Mouse (Mus musculus): Measurements from ENCODE around the gene Arhgef19.

The Arhgef19 gene

DNA sequence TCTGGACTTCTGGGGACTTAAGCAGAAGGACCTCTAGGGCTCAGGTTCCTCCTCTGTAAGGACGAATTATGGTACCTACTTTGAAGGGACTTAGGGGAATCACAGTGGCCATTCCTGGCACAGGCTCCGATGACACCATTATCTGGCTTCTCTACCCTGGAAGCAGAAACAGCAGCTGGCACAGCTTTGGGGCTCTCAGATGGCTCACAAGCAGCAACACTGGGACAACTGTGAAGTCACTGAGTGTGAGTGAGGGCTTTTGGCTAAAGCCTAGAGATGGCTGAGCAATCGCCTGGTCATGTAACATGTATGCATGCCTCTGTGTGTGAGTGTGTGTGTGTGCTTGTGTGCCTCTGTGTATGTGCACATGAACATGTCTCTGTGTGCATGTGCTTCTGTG is 2.4 kb upstream of the Arhgef19 start:
- DNase-seq (ENCODE audit: low read depth, low spot score), result no peak

DNA sequence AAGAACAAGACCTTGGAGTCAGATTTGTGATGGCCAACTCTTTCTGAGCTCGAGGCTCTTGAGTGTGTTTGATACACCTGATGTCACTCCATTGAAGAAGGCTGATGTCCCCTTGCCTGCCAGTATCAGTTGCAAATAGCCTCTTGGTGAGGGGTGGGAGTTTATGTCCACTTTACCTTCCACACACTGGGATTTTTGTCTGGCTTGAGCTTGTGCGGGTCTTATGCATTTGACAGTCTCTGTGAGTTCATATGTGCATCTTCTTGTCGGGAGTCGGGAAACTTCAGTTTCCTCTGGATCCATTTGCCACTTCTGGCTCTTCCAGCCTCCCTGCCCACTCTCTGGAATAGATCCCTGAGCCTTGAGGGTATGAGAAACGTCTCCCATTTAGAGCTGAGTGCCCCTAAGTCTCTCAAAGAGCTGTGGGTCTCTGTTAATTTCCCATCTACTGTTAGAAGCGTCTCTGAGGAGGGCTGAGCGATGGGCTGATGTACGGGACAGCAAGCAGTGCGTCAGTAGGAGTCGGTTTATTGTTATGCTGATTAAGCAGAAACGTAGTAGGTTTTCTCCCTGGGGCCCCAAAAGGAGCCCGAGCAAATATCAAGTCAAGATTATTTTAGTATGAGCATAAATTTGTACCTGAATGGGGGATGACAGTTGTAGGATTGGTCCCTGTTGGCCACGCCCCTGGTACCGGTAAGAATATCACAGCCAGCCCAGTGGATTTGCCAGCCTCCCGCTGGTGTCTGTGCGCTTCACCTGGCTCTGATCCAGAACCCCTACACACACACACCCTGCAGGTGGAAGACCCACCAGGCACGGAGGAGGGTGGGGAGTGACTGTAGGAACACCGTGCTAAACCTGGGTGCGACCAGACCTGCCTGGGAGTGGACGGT is 559 bp upstream of the Arhgef19 start:
- DNase-seq (ENCODE audit: low read depth, low spot score), result no peak

DNA sequence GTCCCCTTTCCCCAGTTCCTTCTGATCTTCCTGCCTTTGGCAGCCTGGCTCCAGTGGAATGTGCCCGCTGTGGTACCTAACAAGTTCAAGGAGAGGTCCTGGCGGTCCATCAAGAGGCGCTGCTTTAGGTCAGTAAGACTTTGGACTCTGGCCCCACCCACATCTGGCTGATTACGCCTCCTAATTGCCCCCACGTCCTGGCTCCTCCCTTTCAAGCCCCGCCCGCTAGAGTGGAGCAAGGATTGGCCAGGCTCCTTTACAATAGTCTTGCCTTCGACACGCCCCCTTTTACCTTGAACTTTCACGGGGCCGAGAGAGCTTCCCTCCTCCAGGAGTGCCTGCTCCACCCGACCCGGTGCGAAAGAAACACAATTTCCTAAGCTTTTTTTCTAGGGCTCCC is 1.3 kb downstream of the Arhgef19 start:
- no peak for DNase-seq (ENCODE audit: low read depth, low spot score)

DNA sequence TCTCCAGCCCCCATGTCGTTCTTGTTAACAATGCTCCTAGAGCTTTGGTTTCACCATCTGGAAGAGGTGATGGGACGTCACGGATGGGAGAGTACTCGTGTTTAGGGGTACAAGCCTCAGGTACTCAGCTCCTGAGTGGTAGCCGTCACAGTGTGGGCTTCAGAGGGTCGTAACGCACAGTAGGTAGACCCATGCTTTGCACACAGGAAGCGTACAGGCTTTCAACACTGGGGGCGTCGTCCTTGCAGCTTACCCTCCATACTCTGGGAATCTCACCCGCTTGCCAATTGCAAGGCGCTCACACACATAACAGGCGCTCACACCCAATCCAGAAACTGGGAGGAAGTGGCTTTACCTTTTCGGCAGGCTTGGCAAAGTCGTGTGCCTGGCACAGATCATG is 2.6 kb downstream of the Arhgef19 start:
- DNase-seq (ENCODE audit: low read depth, low spot score), result no peak

DNA sequence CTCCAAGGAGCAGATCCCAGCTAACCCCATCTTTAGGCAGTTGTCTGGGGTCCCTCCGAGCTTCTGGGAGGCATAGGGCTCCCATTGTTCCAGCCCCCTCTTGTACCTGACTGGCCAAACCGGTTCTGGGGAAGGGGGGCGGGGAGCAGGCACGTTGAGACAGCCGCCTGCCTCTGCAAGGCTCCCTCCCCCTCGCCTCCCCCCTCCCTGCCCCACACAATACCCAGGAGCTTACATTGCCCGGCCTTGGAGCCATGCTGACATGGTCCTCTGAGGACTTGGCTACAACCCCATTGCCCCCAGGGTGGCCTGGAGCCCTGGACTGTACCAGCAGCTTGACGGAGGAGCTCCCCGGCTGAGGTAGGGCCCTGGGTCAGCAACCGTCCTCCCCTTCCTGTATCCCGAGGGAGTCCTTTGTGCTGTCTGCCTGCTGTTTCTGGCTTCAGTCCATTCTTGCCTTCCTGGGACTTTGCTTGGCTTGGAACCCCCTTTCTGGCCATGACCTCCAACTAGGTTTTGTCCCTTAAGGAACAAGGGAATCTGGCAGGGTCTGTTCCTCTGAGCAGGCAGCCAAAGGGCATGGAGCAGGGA is 3.4 kb downstream of the Arhgef19 start:
- no peak for DNase-seq (ENCODE audit: low read depth, low spot score)

DNA sequence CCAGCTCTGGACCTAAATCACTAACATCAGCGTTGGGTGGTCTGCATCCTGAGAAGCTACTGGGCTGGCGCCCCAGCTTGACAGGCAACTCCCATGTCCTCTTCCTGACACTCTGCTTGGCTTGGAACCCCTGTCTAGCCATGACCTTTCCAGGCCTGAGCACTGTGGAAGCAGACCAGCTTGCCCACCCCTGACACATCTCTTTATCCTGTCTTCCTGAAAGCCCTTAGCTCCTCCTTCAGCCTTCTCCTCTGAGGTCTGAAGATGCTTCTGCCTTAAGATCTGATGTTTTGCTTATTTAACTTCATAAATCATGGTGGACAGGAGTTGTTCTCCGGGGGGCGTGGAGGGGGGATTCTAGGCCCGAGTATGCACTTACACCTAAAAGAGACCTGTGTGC is 4.3 kb downstream of the Arhgef19 start:
- DNase-seq (ENCODE audit: low read depth, low spot score), result no peak

DNA sequence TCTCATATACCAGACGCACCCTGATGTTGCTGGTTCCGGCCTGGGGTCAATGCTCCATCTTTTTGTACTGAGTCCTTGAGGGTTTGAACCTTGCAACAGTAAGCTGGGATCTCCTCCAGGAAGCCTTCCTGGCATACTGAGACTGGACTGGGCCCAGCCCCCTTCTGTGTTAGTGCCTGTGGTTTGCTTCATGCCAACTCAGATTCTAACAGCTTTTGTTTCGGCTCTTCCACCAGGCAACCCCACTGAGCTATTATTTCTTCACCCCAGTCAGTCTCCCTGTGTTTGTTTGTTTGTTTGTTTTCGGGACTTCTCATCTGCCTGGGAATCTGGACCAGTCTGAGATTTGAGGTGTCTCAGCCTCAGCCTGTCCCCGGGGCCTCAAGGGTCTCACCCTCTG is 5.1 kb downstream of the Arhgef19 start:
- DNase-seq (ENCODE audit: low read depth, low spot score), result no peak

DNA sequence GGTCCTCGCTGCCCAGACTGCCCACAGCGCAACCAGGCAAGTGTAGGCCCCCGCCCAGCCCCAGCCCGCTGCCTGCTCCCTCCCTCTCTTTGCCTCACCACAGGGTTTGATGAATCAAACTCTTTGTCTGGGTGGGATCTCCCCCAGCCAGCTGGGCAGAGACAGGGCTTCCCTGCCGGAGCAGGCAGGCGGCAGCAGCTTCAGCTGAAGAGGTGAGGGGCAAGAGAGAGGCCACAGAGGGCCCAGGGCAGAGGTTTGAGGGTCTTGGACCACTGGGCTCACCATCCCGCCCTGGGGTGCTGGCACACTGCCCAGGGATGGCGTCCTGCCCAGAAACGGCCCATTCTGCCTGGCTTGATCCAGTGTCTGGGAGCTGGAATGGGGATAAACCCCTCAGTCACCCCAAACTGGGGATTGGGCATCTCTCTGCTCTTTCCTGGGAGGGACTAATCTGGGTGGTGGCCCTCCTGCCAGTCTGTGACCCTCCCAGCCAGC is 5.7 kb downstream of the Arhgef19 start:
- no peak for DNase-seq (ENCODE audit: low read depth, low spot score)

DNA sequence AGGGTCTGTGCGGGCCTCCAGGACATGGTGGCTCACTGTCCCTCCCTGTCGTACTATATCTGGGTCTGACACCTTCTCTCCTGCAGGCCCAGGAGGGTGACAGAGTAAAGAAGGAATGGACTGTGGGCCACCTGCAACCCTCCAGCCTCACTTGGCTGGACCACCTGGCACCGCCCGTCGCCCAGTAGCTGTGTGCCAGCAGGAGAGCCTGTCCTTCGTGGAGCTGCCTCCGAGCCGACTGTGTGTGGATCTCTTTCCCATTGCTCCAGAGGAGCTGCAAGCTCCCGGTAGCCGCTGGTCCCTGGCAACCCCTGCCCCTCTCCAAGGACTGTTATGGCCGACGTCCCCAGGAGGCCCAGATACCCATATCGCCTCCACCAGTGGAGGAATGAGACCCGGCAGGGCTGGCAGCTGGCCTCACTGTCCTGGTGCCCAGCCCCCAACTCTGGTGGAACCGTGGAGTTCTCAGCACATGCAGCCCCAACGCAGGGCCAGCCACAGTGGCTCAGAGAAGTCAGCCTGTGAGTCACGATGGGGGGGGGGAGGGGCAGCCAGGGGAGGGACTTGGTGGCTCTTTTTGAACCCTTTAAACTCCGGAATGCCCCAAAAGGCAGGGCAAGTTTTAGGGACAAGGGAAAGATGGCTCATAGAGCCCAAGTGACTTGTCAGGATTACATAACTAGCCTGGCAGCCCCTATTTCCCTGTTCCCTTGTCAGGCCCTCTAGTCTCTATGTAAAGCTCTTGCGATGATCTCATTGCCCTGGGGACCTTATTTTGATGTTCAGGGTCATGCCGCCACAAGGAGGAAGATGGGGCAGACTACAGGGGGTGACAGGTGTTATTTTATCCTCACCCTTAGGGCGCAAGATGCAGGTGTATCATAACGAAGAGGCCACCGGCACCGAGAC is 7.0 kb downstream of the Arhgef19 start:
- no peak for DNase-seq (ENCODE audit: low read depth, low spot score)

DNA sequence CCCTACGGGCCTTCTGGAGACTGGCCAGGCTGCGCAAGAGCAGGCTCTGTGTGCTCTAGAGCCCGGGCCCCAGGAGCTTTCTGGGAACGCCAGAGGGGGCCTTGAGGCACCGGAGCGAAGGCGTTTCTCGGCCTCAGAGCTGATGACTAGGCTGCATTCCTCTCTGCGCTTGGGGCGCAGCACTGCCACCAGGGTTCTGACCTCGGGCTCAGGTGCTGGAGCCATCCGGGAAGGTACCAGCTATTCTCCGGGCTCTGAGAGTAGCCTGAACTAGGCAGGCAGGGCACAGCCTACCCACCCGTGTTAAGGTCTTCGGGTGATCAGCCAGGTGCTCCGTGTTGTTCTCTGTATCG is 7.7 kb downstream of the Arhgef19 start:
- DNase-seq (ENCODE audit: low read depth, low spot score), result no peak

DNA sequence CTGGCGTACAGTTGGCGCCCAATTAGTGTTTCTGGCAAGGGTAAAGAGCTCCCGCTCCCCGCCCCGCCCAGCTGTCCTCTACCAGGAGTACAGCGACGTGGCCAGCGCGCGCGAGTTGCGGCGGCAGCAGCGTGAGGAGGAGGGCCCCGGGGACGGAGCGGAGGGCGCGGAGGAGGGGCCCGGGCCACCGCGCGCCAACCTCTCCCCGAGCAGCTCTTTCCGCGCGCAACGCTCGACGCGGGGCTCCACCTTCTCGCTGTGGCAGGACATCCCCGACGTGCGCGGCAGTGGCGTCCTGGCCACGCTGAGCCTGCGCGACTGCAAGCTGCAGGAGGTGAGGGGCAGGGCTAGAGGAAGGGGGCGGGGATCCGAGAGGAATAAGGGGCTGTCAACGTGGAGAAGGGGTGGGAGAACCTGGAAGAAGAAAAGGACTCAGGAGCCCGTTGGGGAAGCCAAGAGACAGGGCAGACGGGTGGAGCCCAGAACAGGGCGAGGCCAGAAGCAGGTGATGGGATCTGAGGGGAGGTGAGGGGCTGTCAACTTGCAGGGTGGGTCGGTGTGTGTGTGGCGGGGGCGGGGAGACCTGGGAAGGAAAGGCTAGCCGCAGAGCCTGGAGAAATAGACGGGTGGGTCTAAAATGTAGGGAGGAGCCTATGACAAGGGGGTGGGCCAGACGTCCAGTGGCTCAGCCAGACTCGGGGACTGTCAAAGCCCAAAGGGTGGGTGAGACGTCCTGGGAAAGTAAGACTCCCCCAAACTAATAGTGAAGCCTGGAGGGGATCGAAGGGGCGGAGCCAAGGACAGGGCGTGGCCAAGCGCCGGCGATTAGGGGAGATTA is 8.7 kb downstream of the Arhgef19 start:
- no peak for DNase-seq (ENCODE audit: low read depth, low spot score)

DNA sequence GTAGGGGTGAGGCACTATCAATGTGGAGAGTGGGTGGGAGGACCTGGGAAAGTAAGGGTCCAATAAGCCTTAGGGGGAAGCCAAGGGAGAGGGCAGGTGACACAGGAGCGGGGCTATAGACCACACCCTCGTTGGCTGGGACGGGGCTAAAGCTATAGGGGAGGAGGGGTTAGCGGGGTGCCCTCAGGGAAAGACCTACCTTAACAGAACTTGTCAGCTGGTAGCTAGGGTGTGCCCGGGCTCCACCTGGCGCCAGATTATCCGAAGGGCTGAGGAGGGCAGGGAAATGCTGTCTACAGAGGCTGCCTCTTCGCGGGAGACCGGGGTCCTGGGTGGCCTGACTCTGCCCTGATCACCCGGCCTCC is 9.3 kb downstream of the Arhgef19 start:
- no peak for DNase-seq (ENCODE audit: low read depth, low spot score)

DNA sequence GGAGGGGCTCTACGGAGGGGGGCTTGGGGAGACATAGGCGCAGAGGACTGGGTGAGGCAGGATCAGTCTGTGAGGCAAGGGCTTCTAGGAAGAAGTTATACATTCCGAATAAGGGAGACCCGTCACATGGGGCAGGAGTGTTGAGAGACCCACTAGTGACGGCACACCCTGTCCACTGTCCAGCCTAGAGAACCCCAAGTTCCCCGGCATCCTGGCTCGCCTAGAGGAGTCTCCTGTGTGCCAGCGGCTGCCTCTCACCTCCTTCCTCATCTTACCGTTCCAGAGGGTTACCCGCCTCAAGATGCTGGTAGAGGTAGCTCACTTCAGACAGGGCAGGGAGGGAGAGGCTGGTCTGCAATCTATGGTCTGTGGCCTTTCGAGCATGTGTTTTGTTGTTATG is 10.1 kb downstream of the Arhgef19 start:
- DNase-seq (ENCODE audit: low read depth, low spot score), result no peak

DNA sequence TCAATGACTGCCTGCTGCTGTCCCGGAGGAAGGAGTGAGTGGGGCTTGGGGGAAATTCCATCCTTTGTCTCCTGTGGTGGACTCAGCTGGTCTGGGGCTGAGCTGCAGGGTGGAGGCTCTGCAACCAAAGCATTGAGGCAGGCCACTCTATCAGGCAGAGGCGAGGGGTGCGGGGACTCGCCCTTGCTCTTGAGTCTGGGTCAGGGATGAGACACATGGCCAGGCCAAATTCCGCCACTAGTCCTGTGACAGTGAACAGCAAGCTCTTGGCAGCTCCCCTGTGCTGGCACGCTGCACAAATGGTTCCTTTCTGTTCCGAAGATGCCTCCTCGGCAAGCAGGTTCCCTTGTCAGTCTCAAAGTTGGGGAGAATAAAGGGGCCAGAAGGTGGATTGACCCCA is 11.8 kb downstream of the Arhgef19 start:
- no peak for DNase-seq (ENCODE audit: low read depth, low spot score)

DNA sequence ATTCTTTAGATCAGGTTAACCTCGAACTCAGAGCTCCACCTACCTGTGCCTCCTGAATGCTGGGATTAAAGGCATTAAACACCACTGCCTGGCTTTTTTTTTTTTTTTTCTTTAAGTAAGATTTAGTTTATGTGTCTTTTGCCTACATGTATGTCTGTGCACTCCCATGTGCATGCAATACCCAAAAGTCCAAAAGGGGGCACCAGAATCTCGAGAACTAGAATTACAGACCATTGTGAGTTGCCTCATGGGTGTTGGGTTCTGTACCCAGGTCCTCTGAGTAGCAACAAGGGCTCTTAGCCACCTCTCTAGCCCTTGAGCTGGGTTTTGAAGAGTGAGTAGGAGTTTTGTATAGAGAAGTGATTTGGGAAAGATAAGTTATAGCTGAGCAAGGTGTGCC is 13.3 kb downstream of the Arhgef19 start:
- DNase-seq (ENCODE audit: low read depth, low spot score), result no peak

DNA sequence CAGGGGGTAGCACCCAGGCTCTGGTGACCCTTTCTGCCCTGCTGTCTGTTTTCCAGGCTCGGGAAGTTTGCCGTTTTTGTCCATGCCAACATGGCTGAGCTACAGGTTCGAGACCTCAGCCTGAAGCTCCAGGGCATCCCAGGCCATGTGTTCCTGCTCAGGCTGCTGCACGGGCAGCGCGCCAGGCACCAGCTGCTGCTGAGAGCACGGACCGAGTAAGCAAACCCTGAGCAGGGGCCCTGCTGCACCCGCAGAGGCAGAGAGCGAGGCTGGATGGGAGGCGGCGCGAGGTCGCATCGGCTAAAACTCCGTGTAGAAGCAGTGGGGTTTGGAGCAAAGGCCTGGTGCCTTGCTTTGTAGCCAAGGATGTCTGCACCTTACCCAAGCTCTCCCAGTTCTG is 14.9 kb downstream of the Arhgef19 start:
- no peak for DNase-seq (ENCODE audit: low read depth, low spot score)

DNA sequence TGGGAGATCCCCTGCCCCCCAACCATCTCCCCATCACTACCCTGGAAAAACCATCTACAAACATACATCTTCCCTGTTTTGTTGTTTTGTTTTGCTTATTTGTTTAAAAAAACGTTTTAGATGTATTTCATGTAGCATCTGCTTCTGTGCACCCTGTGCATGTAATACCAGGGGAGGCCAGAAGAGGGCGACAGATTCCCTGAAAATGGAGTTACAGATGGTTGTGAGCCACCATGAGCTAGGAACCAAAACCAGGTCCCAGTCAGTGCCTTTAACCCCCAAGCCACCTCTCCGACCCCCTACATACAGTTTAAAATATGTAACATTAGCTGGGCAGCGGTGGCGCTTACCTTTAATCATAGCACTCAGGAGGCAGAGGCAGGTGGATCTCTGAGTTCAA is 18.1 kb downstream of the Arhgef19 start:
- no peak for DNase-seq (ENCODE audit: low read depth, low spot score)

DNA sequence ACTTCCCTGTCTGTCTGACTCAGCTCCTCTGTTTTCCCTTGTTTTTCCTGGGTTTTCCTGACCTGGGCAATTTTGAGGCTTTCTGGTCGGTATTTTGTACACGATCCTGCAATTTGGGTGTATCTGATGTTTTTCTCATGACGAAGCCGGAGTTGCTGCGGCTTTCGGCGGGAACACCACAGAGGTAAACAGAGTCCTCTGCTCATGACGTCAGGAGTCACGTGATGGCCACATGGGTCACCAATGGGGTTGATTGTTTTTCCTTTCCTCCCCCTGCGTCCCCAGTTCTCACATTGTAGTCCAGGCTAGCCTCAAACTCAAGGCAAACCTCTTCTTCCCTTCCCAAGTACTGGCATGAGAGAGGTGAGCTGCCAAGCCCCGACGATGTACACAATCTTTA is 20.1 kb downstream of the Arhgef19 start:
- DNase-seq (ENCODE audit: low read depth, low spot score), result no peak

DNA sequence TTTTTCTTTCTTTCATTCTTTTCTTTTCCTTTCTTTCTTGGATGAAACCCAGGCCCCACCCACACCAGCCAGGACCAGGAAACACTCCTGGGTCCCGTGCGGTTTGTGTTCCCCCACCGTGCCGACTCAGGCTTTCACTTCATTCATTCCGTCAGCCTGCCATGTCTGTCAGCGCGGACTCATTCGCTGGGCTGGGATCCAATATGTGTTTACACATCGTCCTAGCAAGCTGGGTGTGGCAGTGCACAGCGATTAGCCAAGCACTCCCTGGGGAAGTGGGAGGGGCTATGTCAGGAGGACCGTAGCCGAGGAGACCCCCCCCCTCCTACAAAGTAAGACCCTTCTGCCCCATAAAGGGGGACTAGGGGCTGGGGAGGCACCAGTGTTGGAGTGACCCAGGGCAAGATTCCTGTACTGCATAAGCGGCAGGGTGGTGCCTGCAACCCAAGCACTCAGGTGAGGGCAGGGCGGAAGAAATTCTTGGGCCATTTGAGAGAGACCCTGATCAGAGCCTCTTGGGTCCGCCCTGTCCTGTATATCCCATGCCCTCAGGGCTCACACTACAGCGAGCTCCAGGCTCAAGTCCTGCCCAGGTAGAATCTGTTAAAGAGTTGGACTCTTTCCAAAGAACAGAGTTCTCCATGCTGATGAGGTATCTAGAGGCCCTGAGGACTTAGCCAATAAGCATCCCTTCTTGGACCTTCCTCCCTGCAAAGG is 20.9 kb downstream of the Arhgef19 start:
- DNase-seq (ENCODE audit: low read depth, low spot score), result no peak

DNA sequence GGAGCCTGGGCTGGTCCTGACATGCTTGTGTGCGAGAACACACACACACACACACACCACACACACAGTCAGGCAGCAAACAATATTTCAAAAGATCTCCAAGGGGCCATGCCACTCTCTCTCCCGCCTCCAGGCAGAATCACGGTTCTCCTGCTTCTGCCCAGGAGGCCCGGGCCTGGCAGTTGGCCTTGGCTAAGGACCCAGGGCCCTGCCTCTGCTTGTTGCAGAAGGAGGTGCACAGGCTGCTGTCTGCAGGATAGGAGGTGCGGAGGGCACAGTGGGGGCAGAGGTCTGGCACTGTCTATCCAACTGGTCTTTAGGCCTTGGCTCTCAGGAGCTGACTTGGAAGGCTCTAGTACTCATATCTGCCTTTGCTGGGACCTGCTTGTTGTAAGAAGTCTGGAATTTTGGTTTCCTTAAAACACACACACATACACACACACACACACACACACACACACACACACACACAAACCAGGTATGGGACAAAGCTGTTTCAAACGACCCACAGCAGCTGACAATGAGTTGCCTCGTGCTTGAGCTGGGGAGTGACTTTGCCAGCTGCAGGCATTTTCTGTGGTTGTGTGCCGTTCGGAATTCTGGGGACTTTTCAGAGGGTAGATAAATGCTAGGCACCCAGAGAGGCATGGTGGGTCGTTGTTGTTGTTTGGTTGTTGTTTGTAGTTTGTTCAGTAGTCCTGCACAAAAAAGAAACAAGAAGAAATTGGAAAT is 23.8 kb downstream of the Arhgef19 start:
- no peak for DNase-seq (ENCODE audit: low read depth, low spot score)

Data from c-Kit-negative CD71-positive TER-119-positive erythroid progenitor cells, embryonic 14.5 days (primary cell).